Mouse (Mus musculus) limb, embryonic 15.5 days (tissue): ENCODE results near the gene Tmem164. TPM values are rescaled to one million over a fixed set of nuclear protein-coding genes. Genes with fewer than 3 reads are reported as not detected.

Experiments
- ATAC-seq: fragments of 200-750 bp; cut with Nextera tagmentation; 2 replicates; pipeline ENCODE4 v1.8.0; 2017; ENCODE audit warnings: low read depth, moderate TSS enrichment; ENCODE audit not compliant: insufficient number of reproducible peaks, low FRiP score, low TSS enrichment
- H3K27ac ChIP-seq: fragments of 300-500 bp; sonication (generic); 2 replicates; pipeline ENCODE4 v1.5.1; 2015; ENCODE audit warnings: moderate library complexity, mild to moderate bottlenecking, inconsistent platforms
- H3K27me3 ChIP-seq: fragments of 300-500 bp; sonication (generic); 2 replicates; pipeline ENCODE4 v1.6.1; 2015; ENCODE audit warnings: inconsistent platforms
- H3K36me3 ChIP-seq: fragments of 300-500 bp; sonication (generic); 2 replicates; pipeline ENCODE4 v1.6.1; 2015; ENCODE audit warnings: inconsistent platforms
- H3K4me1 ChIP-seq: fragments of 300-500 bp; sonication (generic); 2 replicates; pipeline ENCODE4 v1.6.1; 2015; ENCODE audit warnings: inconsistent platforms
- H3K4me2 ChIP-seq: fragments of 300-500 bp; sonication (generic); 2 replicates; pipeline ENCODE4 v1.6.1; 2015; ENCODE audit warnings: mild to moderate bottlenecking, inconsistent platforms
- H3K4me3 ChIP-seq: fragments of 300-500 bp; sonication (generic); 2 replicates; pipeline ENCODE4 v1.5.1; 2015; ENCODE audit warnings: mild to moderate bottlenecking, inconsistent platforms
- H3K9ac ChIP-seq: fragments of 300-500 bp; sonication (generic); 2 replicates; pipeline ENCODE4 v1.6.1; 2015; ENCODE audit warnings: inconsistent platforms
- H3K9me3 ChIP-seq: fragments of 300-500 bp; sonication (generic); 2 replicates; pipeline ENCODE4 v1.6.1; 2016; ENCODE audit warnings: inconsistent platforms
- WGBS: fragments of 180-500 bp; shearing (Covaris S2); methylation state at CpG from one replicate; pipeline ENCODE4 v1.1.7; 2015; 5-methylcytosine and 5-hydroxymethylcytosine counted together
- polyA plus RNA-seq: library from polyadenylated mRNA; unstranded; fragments of >200 nt; fragmentation: Nextera tagmentation; extraction: Ambion mirVana; gene quantifications from 2 replicates; pipeline ENCODE4 v1.2.1, GENCODE M21; 2015

Gene Tmem164
- polyA plus RNA-seq, 1 experiment from 2014 or later: 53.5 TPM

DNA sequence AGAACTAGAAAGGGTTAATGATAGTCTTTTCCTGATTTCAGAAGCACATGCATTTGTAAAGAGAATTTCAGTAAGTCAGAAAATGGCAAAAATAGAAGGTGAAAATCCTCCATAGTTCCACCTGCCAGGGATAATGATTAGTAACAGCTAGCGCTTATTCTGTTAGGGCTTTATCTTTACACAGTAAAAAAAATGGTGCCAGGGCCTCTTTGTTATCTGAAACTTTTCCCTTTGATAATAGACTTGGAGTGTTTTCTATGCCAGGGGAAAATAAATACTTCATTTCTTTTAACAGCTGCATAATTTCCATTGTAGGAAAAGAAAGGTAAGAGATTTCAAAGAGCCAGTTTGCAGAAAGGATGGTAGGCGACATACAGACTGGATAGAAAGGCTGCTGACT is 43.0 kb downstream of the Tmem164 start:
- Histone ChIP-seq H3K36me3 (no peaks in the 10 kb centered on the region), H3K9ac (no peak overlapping the region), H3K27me3 (no peaks in the 10 kb centered on the region; the same call in 1 of the 2 replicates), H3K9me3 (no peaks in the 10 kb centered on the region), H3K27ac (no peak overlapping the region), H3K4me2 (no peak overlapping the region), H3K4me1 (no peaks in the 10 kb centered on the region), H3K4me3 (no peak overlapping the region)
- ATAC-seq: no peak
- WGBS: 85% methylated on average over 2 of the region's 2 CpGs

GRCm38 (mm10) chrX:142725571-142725970 is 44.4 kb downstream of the Tmem164 start:
- 85% methylated on average over 2 of the region's 2 CpGs for WGBS
- H3K27ac ChIP-seq: no peak overlapping the region
- no peak overlapping the region for H3K9ac ChIP-seq
- H3K4me2 ChIP-seq: no peak overlapping the region
- no peaks in the 10 kb centered on the region; the same call in 1 of the 2 replicates for H3K27me3 ChIP-seq
- no peaks in the 10 kb centered on the region for H3K9me3 ChIP-seq
- no peak for ATAC-seq
- no peaks in the 10 kb centered on the region for H3K36me3 ChIP-seq
- no peak overlapping the region for H3K4me3 ChIP-seq
- H3K4me1 ChIP-seq: no peaks in the 10 kb centered on the region

DNA sequence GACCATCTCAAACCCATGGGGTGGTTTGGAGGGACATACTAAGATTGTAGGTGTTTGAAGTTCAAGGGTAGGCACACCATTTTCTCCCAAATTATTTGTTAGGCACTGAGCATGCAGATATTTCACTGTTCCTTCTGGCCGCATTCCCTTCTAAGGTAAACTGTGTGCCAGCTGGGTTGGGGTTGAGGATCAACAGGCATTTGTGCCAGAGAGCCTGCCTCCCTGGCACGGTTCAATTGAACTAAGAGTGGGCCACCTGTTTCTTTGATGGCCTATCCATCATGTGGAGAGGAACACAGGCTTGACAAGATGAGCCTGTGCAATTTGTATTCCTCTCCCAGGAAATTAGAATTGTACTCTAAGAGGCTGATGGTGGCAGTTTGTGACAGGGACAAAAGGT is 45.1 kb downstream of the Tmem164 start:
- WGBS: 63% methylated on average over 2 of the region's 2 CpGs
- no peak for ATAC-seq

GRCm38 (mm10) chrX:142727847-142728246 is 46.6 kb downstream of the Tmem164 start:
- 66% methylated on average over 6 of the region's 6 CpGs for WGBS
- H3K4me1 ChIP-seq: no peaks in the 10 kb centered on the region
- H3K27ac ChIP-seq: no peak overlapping the region
- no peak overlapping the region for H3K4me2 ChIP-seq
- H3K27me3 ChIP-seq: no peaks in the 10 kb centered on the region; the same call in 1 of the 2 replicates
- H3K36me3 ChIP-seq: no peaks in the 10 kb centered on the region
- no peak overlapping the region for H3K4me3 ChIP-seq
- no peaks in the 10 kb centered on the region for H3K9me3 ChIP-seq
- no peak overlapping the region for H3K9ac ChIP-seq
- no peak for ATAC-seq

More for the DNA sequence above, 45.1 kb downstream of the Tmem164 start:
- H3K36me3 ChIP-seq: no peaks in the 10 kb centered on the region
- no peak overlapping the region for H3K4me2 ChIP-seq
- no peaks in the 10 kb centered on the region for H3K4me1 ChIP-seq
- no peak overlapping the region for H3K4me3 ChIP-seq
- no peaks in the 10 kb centered on the region; the same call in 1 of the 2 replicates for H3K27me3 ChIP-seq
- H3K27ac ChIP-seq: no peak overlapping the region
- no peaks in the 10 kb centered on the region for H3K9me3 ChIP-seq
- no peak overlapping the region for H3K9ac ChIP-seq

- H3K4me3 ChIP-seq: no peak overlapping the region
- 90% methylated on average over 1 of the region's 1 CpGs for WGBS
- H3K36me3 ChIP-seq: no peaks in the 10 kb centered on the region
- no peak overlapping the region for H3K4me2 ChIP-seq
- H3K4me1 ChIP-seq: no peaks in the 10 kb centered on the region
- no peaks in the 10 kb centered on the region for H3K9me3 ChIP-seq
- H3K27ac ChIP-seq: no peak overlapping the region
- no peak overlapping the region for H3K9ac ChIP-seq
- no peaks in the 10 kb centered on the region; the same call in 1 of the 2 replicates for H3K27me3 ChIP-seq
- no peak for ATAC-seq
Observed at GRCm38 (mm10) chrX:142729040-142729439, 47.8 kb downstream of the Tmem164 start.

GRCm38 (mm10) chrX:142729482-142729881 is 48.3 kb downstream of the Tmem164 start:
- H3K9me3 ChIP-seq: no peaks in the 10 kb centered on the region
- no peak for ATAC-seq
- no peak overlapping the region for H3K4me3 ChIP-seq
- no peaks in the 10 kb centered on the region; the same call in 1 of the 2 replicates for H3K27me3 ChIP-seq
- H3K27ac ChIP-seq: no peak overlapping the region
- H3K9ac ChIP-seq: no peak overlapping the region
- no peak overlapping the region for H3K4me2 ChIP-seq
- 60% methylated on average over 2 of the region's 2 CpGs for whole genome bisulfite sequencing
- H3K4me1 ChIP-seq: no peaks in the 10 kb centered on the region
- no peaks in the 10 kb centered on the region for H3K36me3 ChIP-seq

DNA sequence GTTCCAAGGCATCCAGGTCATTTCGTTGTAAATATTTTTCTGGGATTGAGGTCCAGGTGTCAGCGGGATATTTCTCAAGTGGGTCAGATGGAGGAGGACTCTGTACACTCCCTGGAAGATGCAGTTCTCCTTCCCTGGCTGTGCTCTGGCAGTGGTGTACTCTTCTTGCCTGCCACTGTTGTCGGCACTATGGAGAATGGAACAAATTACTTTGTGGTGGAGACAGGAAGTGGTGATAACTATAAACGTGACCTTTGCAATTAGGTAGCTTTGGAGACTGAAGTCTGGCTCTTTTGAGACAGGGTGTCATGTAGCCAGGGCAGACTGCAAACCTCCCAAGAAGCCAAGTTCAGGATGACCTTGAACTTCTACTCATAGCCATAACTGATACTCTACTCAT is 55.9 kb downstream of the Tmem164 start:
- H3K9ac ChIP-seq: no peak overlapping the region
- H3K4me3 ChIP-seq: no peak overlapping the region
- no peaks in the 10 kb centered on the region for H3K27me3 ChIP-seq
- 0 out of 2 replicates have a peak, but pooled peaks cover 5% of the 10 kb centered on the region for H3K4me1 ChIP-seq
- WGBS: 62% methylated on average over 4 of the region's 4 CpGs
- H3K9me3 ChIP-seq: no peaks in the 10 kb centered on the region
- no peak overlapping the region for H3K27ac ChIP-seq
- no peaks in the 10 kb centered on the region for H3K36me3 ChIP-seq
- no peak for ATAC-seq
- H3K4me2 ChIP-seq: no peak overlapping the region

DNA sequence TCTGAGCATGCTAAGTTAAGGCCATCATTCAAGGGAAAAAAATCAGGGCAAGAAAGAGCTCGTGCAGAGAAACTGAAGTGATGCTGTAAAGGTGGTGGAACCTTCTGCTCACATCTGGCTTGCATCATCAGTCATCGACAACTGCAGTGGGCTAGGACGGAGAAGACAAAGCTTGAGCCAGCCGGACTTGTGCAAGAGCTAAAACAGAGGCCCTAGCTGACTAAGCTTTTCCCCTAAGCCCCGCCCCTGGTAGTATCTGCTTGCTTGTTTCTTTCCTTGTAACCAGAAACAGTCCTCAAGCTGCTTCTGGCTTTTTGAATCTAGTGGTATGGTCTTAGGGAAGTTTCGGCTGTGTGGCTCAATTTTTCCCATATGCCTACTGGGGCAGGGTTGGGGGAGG is 56.5 kb downstream of the Tmem164 start:
- ATAC-seq: no peak
- H3K27ac ChIP-seq: no peak overlapping the region
- no peaks in the 10 kb centered on the region for H3K27me3 ChIP-seq
- no peaks in the 10 kb centered on the region for H3K36me3 ChIP-seq
- H3K4me2 ChIP-seq: no peak overlapping the region
- 42% methylated on average over 6 of the region's 6 CpGs for WGBS
- H3K9ac ChIP-seq: no peak overlapping the region
- H3K4me3 ChIP-seq: no peak overlapping the region
- no peaks in the 10 kb centered on the region for H3K9me3 ChIP-seq
- H3K4me1 ChIP-seq: 0 out of 2 replicates have a peak, but pooled peaks cover 5% of the 10 kb centered on the region

DNA sequence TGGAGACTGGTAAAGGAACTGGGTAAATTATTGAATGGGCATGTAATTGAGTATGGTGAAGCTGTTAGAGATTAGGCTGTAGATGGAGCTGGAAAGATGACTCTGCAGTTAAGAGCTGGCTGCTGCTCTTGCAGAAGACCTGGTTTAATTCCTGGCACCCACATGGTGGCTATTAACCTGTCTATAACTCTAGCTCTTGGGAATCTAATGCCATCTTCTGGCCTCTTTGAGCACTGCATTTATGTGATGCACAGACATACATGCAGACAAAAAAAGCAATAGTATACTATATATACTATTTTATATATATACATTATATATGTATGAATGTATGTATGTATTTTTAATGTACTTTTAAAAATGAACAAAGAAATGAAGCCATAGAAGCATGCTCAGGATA is 66.2 kb downstream of the Tmem164 start:
- Histone ChIP-seq H3K27me3 (no peaks in the 10 kb centered on the region), H3K9ac (no peak overlapping the region)
- ATAC-seq: no peak

GRCm38 (mm10) chrX:142748574-142748973 is 67.4 kb downstream of the Tmem164 start:
- Histone ChIP-seq H3K4me3 (no peak overlapping the region), H3K4me1 (no peaks in the 10 kb centered on the region), H3K9me3 (no peaks in the 10 kb centered on the region), H3K9ac (no peak overlapping the region), H3K36me3 (peaks cover 3% of the 10 kb centered on the region; the same call in 1 of the 2 replicates), H3K27ac (no peak overlapping the region), H3K4me2 (no peak overlapping the region), H3K27me3 (no peaks in the 10 kb centered on the region; the same call in 1 of the 2 replicates)
- 70% methylated on average over 3 of the region's 3 CpGs for WGBS
- ATAC-seq: no peak

More for the DNA sequence above, 66.2 kb downstream of the Tmem164 start:
- Histone ChIP-seq H3K36me3 (peaks cover 2% of the 10 kb centered on the region; the same call in 1 of the 2 replicates), H3K9me3 (no peaks in the 10 kb centered on the region), H3K27ac (no peak overlapping the region), H3K4me3 (no peak overlapping the region), H3K4me1 (no peaks in the 10 kb centered on the region), H3K4me2 (no peak overlapping the region)

DNA sequence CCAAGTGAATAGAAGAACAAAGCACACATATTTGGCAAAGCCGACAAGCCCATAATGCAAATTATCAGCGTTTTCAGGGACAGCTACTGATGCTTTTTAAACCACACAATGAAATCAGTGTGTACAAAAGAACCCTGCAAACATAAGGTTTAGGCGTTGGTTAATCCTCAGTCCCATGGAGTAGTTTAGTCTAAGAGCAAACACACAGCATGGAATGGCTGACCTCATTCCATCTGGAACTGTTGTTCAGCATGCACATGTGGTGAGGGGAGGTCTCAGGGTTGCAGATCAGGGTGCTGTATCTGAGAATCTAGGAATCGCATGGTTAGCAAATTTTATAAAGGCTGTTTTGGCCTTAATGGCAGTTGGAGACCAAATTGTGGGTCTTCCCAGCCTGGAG is 69.6 kb downstream of the Tmem164 start:
- H3K9ac ChIP-seq: no peak overlapping the region
- H3K9me3 ChIP-seq: no peaks in the 10 kb centered on the region
- no peaks in the 10 kb centered on the region for H3K4me1 ChIP-seq
- no peak overlapping the region for H3K27ac ChIP-seq
- ATAC-seq: no peak
- no peak overlapping the region for H3K4me3 ChIP-seq
- H3K27me3 ChIP-seq: no peaks in the 10 kb centered on the region; the same call in 1 of the 2 replicates
- H3K36me3 ChIP-seq: 0 out of 2 replicates have a peak, but pooled peaks cover 3% of the 10 kb centered on the region
- no peak overlapping the region for H3K4me2 ChIP-seq
- 72% methylated on average over 4 of the region's 4 CpGs for WGBS

GRCm38 (mm10) chrX:142755542-142755941 is 74.3 kb downstream of the Tmem164 start:
- no peaks in the 10 kb centered on the region for H3K9me3 ChIP-seq
- H3K27ac ChIP-seq: no peak overlapping the region
- H3K4me3 ChIP-seq: no peak overlapping the region
- H3K36me3 ChIP-seq: 0 out of 2 replicates have a peak, but pooled peaks cover 3% of the 10 kb centered on the region
- 84% methylated on average over 6 of the region's 6 CpGs for WGBS
- H3K27me3 ChIP-seq: peaks cover 10% of the 10 kb centered on the region; the same call in 1 of the 2 replicates
- no peaks in the 10 kb centered on the region for H3K4me1 ChIP-seq
- ATAC-seq: no peak
- H3K4me2 ChIP-seq: no peak overlapping the region
- H3K9ac ChIP-seq: no peak overlapping the region

DNA sequence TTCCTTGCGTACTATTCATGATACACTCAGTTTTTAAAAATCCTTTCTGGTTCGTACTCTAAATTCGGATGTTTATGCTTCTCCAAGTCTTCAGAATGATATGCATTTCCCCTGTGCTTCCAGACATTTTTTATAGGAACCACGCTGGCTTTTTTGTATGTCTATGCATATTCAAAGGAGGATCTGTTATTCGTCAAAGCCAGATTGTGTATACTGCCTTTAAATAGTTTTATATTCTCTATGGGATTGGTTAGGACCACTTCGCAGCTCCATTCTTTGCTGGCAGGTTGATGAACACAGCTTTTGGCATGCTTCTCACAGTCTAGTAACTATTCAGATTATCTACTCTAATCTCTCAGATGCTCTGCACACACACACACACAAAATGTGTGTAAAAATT is 79.2 kb downstream of the Tmem164 start:
- H3K27me3 ChIP-seq: peaks cover 13% of the 10 kb centered on the region; the same call in 1 of the 2 replicates
- no peak overlapping the region for H3K27ac ChIP-seq
- no peaks in the 10 kb centered on the region for H3K4me1 ChIP-seq
- ATAC-seq: no peak
- no peak overlapping the region for H3K4me2 ChIP-seq
- 52% methylated on average over 6 of the region's 6 CpGs for WGBS
- no peaks in the 10 kb centered on the region for H3K36me3 ChIP-seq
- H3K9me3 ChIP-seq: no peaks in the 10 kb centered on the region
- H3K4me3 ChIP-seq: no peak overlapping the region
- no peak overlapping the region for H3K9ac ChIP-seq
